Mouse (Mus musculus) frontal cortex, postnatal 36 days (tissue): Measurements from ENCODE around the gene Kdm4a.

Experiments
- DNase-seq, 2 experiments: peaks; one replicate each; pipeline ENCODE4 v3.0.0; 2022; ENCODE audit warnings: low spot score in 2 of 2

Kdm4a gene

DNA sequence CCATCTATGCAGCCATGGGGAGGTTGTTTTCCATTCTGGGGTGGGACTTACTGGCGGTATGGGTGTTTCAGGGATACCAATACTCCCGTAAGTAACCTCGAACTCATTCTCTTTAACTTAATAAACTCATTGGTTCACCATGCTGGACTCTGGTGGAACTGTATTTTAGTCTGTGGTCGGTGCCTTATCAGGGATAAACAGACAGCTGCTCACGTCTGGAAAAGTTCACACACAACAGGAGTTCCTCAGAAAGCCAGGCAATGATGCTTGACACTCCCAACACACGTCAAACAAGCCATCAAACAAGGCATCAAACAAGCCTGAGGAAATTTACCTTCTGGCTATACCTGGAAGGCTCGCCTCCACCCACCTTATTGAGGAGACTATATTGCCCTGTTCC lies 64.7 kb downstream of the Kdm4a start:
- no peak for DNase-seq

DNA sequence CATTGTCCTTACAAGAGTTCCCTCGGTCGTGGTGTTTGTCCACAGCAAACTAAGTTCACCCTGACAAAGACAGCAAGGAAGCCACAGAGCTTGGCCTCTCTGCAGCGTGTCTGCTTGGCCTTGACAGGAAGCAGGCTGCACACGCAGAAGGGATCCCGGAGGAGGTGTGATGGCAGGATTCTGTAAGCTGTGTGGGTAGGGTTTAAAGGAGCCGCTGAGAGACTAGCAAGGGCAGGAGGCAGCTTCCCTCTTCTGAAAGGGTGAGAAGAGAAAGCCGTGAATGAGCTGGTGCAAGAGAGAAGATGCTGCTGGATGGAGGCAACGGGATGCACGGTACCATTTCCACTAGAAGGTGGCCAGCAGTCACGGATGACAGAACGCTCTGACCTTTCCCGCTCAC lies 67.2 kb downstream of the Kdm4a start:
- peak; percentile 37 to 42 for DNase-seq

DNA sequence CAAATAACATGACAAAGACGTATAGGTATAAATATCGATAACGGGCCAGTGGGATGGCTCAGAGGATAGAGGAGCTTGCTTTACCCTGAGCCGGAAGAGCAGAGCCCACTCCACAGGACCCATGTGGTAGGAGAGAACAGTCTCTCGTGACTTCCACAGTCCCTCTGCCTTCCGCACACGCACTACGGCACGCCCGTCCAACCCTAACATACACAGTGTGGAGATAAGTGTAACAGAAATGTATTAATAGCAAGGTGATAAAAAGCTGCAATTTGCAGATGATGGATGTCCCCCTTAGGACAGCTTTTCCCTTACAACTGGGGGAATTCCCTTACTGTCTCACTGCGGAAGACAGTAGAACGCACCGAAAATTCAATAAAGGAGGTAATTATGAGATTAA lies 70.2 kb downstream of the Kdm4a start:
- DNase-seq = no peak

DNA sequence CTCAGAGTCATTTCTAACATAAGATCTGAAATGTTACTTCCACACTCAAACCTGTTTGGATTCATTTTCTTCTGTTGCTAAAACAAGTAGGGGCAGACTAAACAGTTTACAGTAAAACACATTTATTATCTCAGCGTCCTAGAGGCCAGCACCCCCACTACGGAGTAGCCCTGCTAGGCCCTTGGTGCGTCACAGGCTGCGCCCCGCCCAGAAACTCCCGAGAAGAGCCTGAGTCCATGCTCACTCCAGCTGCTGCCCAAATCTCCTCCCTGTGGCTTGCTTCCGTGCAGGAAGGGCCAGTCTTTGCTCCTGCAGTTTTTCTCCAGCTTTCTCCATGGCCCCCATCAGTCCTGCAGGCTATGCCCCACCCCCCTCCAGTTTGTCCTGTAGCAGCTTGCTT lies 71.1 kb downstream of the Kdm4a start:
- no peak for DNase-seq

DNA sequence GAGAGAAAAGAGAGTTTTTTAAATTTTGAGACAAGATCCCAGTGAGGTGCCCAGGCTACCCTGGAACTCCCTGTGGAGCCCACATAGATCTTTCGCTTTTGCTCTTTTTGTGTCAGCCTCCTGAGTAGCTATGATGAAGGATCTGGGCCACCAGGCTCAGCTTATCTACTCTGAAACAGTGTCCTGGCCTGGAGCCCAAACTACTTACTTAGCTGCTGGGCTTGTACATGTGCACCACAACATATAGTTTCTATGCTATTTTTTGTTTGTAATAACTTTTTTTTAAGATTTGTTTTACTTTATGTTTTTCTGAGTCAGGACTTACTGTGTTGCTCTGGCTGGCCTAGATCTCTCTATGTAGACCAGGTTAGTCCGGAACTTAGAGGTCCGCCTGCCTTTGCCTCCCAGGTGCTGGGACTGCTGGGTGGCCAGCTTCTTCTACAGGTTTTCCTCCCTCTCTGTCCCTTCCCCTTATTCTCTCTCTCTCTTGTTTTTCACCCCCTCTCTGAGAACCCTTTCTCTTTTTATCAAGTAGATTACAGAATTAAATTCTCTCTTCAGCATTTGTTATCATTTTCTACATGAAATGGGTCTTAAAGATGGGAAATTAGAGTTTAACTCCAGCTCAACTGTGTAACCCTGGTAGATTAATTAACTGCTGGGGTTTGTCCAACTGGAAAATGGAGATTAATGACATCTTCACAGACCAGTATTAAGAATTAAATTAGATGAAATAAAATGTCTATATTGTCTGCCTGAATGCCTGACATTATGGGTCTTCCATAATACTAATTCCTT lies 74.4 kb downstream of the Kdm4a start:
- no peak for DNase-seq

DNA sequence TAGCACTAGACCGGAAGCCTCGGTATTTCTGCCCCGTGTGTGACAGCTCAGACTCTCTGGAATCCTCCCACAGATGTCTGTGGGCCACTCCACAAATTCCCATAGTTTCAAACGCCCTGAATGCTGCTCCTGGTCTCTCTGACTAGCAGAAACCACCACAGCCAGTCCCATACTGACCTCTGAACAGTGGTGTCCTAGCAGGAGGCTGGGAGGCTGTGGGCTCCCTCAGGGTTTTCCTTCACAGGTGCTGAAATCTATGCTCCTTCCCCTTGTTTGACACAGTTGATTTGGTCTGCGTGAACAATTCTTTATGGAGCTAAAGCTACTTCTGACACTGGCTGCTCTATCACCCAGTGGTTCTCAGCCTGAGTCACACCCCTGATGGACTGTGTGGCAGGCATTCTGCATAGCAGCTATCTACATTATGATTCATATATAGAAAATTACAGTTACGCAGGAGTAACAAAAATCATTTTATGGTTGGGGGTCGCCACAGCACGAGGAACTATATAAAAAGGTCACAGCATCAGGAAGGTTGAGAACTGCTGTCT lies 76.5 kb downstream of the Kdm4a start:
- DNase-seq = no peak

DNA sequence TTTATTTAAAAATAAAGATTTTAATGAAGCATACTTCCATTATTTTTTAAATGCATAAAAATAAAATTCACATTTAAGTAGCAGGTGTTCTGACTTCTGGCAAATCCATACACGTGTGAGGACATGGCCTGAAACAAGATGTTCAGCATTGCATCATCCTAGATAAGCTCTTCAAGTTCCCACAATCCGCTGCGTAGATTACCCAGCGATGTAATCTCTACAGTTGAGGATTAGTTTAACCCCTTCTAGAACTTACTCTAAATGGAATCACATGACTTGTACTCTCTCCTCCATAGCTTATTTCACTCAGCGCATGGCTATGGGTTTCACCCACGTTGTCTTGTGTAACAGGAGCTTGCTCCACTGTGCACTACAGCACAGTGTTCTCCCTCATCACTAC lies 78.3 kb downstream of the Kdm4a start:
- DNase-seq = no peak

DNA sequence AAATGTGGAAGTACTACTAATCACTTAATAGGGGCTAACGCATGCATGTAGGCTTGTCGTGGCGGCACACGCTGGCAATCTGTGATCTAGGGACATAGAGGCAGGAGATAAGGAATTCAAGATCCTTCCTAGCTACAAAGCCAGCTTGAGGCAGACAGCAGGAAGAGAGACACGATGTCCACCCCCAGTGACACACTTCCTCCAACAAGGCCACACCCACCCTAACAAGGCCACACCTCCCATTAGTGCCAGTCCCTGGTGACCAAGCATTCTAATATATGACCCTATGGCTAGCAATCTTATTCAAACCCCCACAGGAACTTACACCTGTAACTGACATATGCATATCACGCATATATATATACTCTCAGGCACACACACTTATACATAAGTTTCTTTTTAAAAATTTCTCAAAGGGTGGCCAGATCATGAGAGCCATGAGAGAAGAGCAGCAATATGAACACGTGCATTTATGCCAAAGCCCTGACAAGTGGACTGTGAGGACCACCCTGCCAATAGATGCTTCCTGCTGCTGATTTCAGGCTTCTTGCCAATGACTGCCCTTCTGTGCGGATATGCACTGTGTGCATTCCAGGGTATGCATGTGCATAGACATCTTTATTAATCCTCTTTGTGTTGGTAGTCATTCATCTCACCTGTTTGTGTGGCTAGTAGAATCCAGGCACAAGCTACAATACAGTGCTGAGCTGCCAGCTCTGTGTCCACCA lies 80.0 kb downstream of the Kdm4a start:
- DNase-seq = no peak

DNA sequence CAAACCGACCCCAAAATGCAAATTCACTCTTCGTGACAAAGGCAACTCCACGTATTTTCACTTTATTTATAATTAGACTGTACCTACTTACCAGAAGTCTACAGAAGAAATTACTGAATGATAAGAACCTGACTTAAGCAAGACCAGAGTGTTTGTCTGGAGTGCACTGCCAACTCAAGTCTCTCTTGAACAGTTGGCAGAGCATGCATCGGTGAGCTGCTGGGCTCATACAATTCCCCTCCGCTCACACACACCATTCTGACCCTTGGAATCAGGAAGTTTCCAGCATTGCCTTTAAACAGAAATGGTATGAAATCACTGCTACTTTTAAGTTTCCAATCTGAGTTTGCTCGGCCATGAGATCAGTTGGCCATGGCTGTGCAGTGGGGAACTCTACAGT lies 81.3 kb downstream of the Kdm4a start:
- DNase-seq = no peak

DNA sequence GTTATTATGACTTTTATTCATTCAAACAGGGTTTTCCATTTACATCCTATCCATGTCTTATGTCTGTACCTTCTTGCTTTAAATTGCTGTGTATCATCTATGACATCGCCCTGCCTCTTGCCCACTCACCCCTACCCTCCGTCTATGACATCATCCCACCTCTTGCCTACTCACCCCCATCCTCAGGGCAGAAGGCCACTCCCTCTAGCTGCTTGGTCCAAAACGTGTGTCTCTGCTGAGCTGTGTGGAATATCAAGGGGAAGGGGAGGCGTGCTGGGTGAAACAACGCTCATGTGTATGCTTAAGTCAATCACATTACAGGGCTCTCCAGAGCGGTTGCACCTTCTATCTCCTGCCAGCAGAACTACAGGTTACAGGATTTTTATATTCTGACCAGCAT lies 83.8 kb downstream of the Kdm4a start:
- DNase-seq = no peak

DNA sequence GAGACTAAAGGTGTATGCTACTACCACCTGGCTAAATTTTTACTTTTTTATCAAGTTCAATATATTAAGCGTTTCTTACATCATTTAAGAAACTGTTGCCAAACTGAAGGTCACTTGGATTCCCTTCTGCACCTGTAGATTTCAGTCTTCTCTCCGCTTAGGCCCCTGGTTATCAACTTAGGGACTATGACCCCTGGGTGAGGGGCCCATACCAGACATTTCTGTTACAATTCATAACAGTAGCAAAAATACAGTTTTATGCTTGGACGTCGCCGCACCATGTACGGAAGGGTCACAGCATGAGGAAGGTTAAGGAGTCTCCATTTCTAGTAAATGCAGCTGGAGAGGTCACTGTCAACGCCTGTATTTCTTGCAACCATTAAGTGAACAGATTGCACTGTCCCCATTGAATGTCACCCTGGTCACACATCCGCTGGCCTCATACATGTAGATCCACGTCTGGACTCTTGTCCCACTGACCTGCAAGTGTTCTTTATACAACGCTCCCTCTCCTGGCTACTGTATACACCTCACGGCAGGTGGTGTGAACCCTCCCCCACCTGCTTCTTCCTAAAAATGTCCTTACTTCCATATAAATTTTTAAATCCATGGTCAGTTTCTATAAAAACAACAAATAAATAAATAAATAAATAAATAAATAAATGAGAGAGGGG lies 86.9 kb downstream of the Kdm4a start:
- DNase-seq = no peak

DNA sequence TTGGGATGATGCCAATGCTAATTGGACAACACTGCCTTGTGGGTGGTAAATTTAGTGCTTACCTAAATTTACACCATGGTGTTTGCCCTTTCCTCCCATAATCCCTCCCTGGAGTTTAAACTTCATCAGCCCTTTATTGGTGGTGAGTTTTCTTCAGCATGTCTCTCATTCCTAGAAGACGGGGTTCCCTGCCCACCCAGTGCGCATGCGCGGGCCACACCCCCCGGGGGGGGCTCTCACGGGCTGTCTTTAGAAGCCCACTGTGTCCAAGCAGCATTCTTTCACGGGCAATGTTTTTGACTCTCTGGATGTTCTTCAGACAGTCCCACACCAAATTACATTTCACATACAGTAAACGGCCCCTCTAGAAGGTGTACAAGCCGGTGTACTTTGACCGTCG lies 89.4 kb downstream of the Kdm4a start:
- no peak for DNase-seq

DNA sequence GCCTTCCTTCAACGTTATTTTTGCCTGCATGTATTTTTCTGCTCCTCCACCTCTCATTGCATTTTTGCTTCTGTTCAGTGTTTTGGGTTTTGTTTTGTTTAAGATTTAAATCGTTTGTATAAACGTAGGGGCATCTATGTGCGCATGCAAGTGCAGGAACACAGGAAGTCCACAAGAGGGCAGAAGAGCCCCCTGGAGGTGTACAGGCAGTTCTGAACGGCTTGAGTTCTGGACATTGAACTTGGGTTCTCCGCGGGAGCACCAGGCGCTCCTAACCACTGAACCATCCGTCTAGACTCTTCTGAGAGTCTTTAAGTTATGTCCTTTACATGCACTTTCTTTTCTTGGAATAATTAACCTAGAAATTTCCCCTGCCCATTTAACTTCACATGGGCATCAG lies 89.9 kb downstream of the Kdm4a start:
- peak; percentile 15 to 33 for DNase-seq

DNA sequence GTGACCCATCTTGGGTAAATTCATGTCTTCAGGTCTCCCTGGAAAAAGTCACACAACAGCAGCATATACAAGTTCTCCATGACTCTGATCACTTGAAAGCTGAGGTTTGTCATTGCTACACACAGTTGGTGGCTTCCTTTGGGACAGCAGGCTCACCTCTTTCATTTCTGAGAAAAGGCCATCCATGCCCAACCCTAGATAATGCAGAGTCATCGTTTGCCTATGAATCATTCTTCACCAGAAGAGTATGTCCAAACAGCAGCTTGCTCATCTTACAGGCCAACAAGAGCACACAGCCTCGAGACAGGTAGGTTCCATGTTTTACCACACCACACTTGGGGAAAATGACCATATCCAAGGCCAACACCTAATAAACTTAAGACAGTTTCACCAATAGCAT lies 91.1 kb downstream of the Kdm4a start:
- DNase-seq = no peak
